Mouse (Mus musculus) kidney, adult 2 months (tissue): ENCODE results near the gene Stk19. TPM values are rescaled to one million over a fixed set of nuclear protein-coding genes. Genes with fewer than 3 reads are reported as not detected.
"Not testable (repeated sequence)": the region's sequence is repeated elsewhere in the genome, so short reads cannot be mapped to it uniquely, and the experiment has no call there.

Source experiments
- DNase-seq: peaks from one replicate; pipeline ENCODE4 v3.0.0; 2021
- H3K27ac ChIP-seq: fragments of 200-500 bp; 2 replicates; pipeline ENCODE4 v1.5.1; 2012; ENCODE audit warnings: low read depth, low read length, control low read depth, inconsistent platforms; ENCODE audit not compliant: insufficient read depth
- H3K27me3 ChIP-seq: fragments of 200-500 bp; replicated peaks from 2 replicates; pipeline ENCODE4 v1.6.1; 2012; ENCODE audit warnings: mild to moderate bottlenecking, moderate library complexity, low read length, inconsistent platforms; ENCODE audit not compliant: control insufficient read depth, insufficient read depth
- H3K36me3 ChIP-seq: fragments of 200-500 bp; 2 replicates; pipeline ENCODE4 v1.6.1; 2012; ENCODE audit warnings: mild to moderate bottlenecking, moderate library complexity, low read length, inconsistent platforms; ENCODE audit not compliant: control insufficient read depth, insufficient read depth
- H3K4me1 ChIP-seq: fragments of 200-500 bp; 2 replicates; pipeline ENCODE4 v1.6.1; 2011; ENCODE audit warnings: low read length; ENCODE audit not compliant: control insufficient read depth, insufficient read depth
- H3K4me3 ChIP-seq: fragments of 200-500 bp; 2 replicates; pipeline ENCODE4 v1.5.1; 2011; ENCODE audit warnings: mild to moderate bottlenecking, low read depth, low read length, control low read depth; ENCODE audit not compliant: insufficient read depth
- CTCF ChIP-seq: fragments of 200-500 bp; conservative IDR thresholded peaks from 2 replicates; pipeline ENCODE4 v1.5.1; 2011; ENCODE audit warnings: low read depth, mild to moderate bottlenecking, control low read depth, low read length, moderate library complexity, mixed read lengths; ENCODE audit not compliant: insufficient read depth, insufficient read length
- POLR2A ChIP-seq: fragments of 200-500 bp; IDR thresholded peaks from one replicate; pipeline ENCODE4 v1.6.1; 2011; ENCODE audit warnings: low read depth, low read length, control low read depth
- WGBS: fragments of 180-500 bp; shearing (Covaris S2); methylation state at CpG from one replicate; pipeline ENCODE4 v1.1.7; 2018; 5-methylcytosine and 5-hydroxymethylcytosine counted together
- polyA plus RNA-seq: library from polyadenylated mRNA; depleted of rRNA; stranded (reverse); fragments of >200 nt; gene quantifications from 2 replicates; pipeline ENCODE4 v1.2.3, GENCODE M21; 2012

Stk19 gene
- polyA plus RNA-seq, 1 experiment: 35.7 TPM

GRCm38 (mm10) chr17:34840736-34841307, 4.1 kb upstream of the Stk19 start:
- no peak for DNase-seq
- Histone ChIP-seq H3K4me3 (no peak overlapping the region), H3K27me3 (no peaks in the 10 kb centered on the region), H3K36me3 (no peaks in the 10 kb centered on the region), H3K4me1 (peaks cover 9% of the 10 kb centered on the region), H3K27ac (no peak overlapping the region)
- no peak for TF ChIP-seq CTCF
- no peak for TF ChIP-seq POLR2A
- WGBS: 86% methylated on average over 6 of the region's 6 CpGs

- Histone ChIP-seq H3K4me3 (no peak overlapping the region), H3K36me3 (no peaks in the 10 kb centered on the region; the same call in 1 of the 2 replicates), H3K27ac (no peak overlapping the region), H3K4me1 (peaks cover 10% of the 10 kb centered on the region), H3K27me3 (no peaks in the 10 kb centered on the region)
- WGBS: 89% methylated on average over 7 of the region's 7 CpGs
- TF ChIP-seq POLR2A: no peak
- DNase-seq: no peak
Observed at GRCm38 (mm10) chr17:34838785-34839184, 2.0 kb upstream of the Stk19 start.

GRCm38 (mm10) chr17:34837464-34838324, 949 bp upstream of the Stk19 start:
- Histone ChIP-seq H3K36me3 (no peaks in the 10 kb centered on the region; the same call in 1 of the 2 replicates), H3K27me3 (no peaks in the 10 kb centered on the region), H3K4me1 (peaks cover 10% of the 10 kb centered on the region), H3K4me3 (peak overlapping the region; percentile 73), H3K27ac (no peak overlapping the region; the same call in 1 of the 2 replicates)
- TF ChIP-seq CTCF (no peak), POLR2A (no peak)
- WGBS: 19% methylated on average over 43 of the region's 43 CpGs
- DNase-seq: peak; percentile 43

DNA sequence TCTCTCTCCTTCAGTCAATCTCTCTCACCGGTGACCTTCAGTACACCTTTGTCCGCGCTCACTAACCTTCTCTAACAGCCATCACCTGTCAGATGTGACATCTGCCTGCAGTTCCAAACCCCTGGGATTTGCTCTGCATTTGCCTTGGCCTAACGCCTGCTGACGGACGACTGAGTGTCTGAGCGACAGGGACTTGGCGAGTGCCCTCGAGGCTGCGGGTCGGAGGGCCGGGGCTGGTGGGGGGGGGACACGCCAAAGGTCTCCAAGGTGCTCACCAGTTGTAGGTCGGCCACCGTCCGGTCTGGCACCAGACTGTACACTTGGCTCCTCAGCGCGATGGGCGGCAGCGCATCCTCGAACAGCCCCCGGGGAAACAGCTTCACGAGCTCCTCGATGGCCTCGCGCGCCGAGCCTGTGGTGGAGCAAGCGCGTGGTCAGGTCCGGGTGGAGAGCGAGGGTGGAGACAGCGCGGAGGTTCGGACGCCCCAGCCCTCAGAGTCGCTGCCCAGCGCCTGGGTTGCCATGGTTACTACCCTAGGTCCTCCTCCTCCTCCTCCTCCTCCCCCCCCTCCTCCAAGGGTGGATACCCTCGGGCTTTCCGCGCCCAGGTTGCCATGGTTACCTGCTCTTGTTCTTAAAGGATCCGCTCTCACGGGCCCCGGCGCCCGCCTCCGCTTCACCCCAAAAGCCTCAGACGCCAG, 440 bp downstream of the Stk19 start:
- TF ChIP-seq POLR2A (no peak), CTCF (no peak)
- DNase-seq: no peak
- 0 out of 2 replicates have a peak overlapping the region, but pooled peaks have one; percentile 19 for H3K27ac ChIP-seq
- H3K27me3 ChIP-seq: no peaks in the 10 kb centered on the region
- H3K4me1 ChIP-seq: peaks cover 10% of the 10 kb centered on the region
- H3K36me3 ChIP-seq: no peaks in the 10 kb centered on the region; the same call in 1 of the 2 replicates
- WGBS: 3% methylated on average over 48 of the region's 48 CpGs
- H3K4me3 ChIP-seq: peak overlapping the region; percentile 73

- H3K27me3 ChIP-seq, H3K4me3 ChIP-seq, H3K4me1 ChIP-seq, H3K27ac ChIP-seq: not testable (repeated sequence)
- WGBS: 89% methylated on average over 1 of the region's 1 CpGs
- peak; percentile 53 for DNase-seq
- H3K36me3 ChIP-seq: peaks cover 14% of the 10 kb centered on the region
Observed at GRCm38 (mm10) chr17:34830776-34831175, 6.0 kb downstream of the Stk19 start.

DNA sequence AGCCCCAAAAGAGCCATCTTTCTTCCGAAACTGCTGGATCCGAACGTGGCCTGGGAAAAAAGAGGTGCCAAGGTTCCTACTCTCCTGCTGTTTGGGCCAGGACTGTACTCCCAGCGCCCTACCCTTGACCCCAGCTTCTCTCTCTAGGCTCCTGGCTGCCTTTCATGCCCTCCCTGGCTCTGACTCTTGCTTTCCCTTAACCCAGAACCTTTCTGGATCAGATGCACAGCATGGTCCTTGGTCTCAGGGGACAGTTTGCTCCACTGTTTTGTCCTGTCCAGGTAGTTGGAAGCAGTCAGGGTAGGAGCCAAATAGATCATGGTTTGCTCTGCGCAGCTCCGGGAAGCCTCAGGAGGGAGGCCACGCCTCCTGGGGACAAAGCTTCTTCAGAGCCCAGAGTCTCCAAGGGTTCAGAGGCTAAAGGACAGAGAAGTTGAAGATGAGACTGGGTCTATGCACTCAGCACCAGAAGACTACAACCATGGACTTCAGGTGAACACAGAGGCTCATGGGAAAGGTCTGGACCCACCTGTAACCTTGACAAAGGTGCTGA, 21.9 kb downstream of the Stk19 start:
- 71% methylated on average over 7 of the region's 7 CpGs for WGBS

GRCm38 (mm10) chr17:34813747-34814146, 23.0 kb downstream of the Stk19 start:
- not testable (repeated sequence) for H3K36me3 ChIP-seq, H3K4me3 ChIP-seq, H3K4me1 ChIP-seq, H3K27ac ChIP-seq, H3K27me3 ChIP-seq
- DNase-seq: peak; percentile 26
- 64% methylated on average over 12 of the region's 12 CpGs for WGBS
- peak; percentile 61 for TF ChIP-seq CTCF

More for the DNA sequence above, 21.9 kb downstream of the Stk19 start:
- TF ChIP-seq POLR2A (no peak), CTCF (no peak)
- no peak overlapping the region for H3K27ac ChIP-seq
- H3K4me1 ChIP-seq: no peaks in the 10 kb centered on the region
- H3K27me3 ChIP-seq: no peaks in the 10 kb centered on the region
- H3K36me3 ChIP-seq: no peaks in the 10 kb centered on the region
- no peak overlapping the region for H3K4me3 ChIP-seq
- DNase-seq: peak; percentile 50
